Mouse (Mus musculus) testis, postnatal 14 days (tissue): ENCODE measurements around the gene Ms4a6d.
A peak's percentile ranks its signal among the peaks of the same experiment; 100 is the strongest.
"Not testable (repeated sequence)": the region's sequence is repeated elsewhere in the genome, so short reads cannot be mapped to it uniquely, and the experiment has no call there.

Source experiments
- DNase-seq: peaks from one replicate; pipeline ENCODE4 v3.0.0; 2021; ENCODE audit warnings: low spot score

Ms4a6d gene

DNA sequence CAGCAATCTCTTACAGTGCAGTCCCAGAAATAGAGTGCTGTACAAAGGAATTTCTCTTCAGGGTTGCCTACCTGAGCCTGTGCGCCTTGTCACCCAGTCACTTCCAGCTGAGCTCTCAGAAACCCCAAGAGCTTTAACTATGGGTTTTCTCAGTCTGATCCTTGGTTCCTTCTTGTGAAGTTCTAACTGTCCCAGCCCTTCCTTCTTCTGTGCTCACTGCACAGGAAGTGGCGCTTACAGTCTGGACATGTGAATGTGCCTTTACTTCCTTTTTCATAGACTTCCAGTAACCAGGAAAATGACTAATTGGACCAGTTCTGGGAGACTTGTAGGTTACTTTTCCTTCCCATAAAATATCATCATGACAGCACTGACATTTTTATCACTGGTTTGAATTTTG is at the start of gene Ms4a6d:
Gene Ms4a6d, minus strand, starts transcription at position 247 of the 400 bp plus-strand sequence.
- no peak for DNase-seq

DNA sequence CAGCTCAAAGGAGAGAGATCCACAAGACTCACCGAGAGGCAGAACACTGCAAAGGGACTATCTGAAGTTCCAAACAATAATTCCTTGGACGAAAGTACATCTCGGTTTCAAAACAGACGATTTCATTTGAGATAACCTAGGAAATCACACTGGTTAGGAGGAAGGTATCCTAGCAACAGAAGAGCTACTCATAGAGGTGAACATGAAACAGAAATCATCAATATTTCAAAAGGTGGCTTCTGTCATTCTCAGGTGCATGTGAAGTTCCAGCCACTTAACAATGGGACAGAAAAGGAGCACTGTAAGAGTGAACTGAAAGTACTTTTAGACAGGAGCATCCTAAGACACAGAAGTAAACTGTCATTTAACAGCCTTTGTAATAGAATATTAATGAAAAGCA is 44.9 kb upstream of the Ms4a6d start:
- no peak for DNase-seq

DNA sequence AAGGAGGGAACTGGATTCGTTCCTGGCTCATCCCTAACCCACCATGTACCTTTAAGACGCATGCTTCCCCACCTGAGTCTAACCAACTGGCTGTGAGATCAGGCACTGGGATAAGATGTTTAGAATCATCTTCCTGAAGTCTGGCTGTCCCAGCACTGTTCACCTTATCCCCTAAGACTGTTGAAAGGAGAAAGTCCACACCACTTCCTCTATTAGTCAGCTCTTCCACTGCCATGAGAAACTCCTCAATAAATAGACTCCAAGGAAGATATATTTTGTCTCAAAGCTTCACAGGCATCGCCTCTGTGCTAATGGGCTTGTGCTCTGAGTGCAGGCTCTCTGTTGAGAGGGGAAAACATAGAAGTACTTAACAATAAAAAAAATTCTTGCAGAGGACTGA is 41.5 kb upstream of the Ms4a6d start:
- no peak for DNase-seq

DNA sequence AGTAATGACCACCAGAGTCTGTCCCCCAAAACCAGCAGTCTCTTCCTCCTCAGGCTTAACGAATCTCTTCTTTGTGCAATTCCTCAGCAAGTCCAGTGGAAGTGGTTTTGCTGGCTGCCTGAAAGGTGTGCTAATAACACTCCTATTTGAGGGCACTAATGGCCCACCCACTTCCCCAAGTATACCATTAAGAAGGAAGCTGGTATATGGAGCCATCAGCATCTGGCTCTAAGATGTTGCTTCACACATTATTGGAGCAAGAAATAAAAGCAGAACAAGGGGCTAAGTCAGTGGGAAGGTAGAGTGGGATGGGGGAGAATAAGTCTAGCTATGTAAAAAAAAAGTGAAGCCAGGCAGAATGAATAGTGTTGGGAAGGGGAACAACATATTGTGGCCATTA is 36.1 kb upstream of the Ms4a6d start, which contains the start of gene Ms4a3:
Gene Ms4a3, minus strand, starts transcription at position 120 of the 400 bp plus-strand sequence.
- no peak for DNase-seq

DNA sequence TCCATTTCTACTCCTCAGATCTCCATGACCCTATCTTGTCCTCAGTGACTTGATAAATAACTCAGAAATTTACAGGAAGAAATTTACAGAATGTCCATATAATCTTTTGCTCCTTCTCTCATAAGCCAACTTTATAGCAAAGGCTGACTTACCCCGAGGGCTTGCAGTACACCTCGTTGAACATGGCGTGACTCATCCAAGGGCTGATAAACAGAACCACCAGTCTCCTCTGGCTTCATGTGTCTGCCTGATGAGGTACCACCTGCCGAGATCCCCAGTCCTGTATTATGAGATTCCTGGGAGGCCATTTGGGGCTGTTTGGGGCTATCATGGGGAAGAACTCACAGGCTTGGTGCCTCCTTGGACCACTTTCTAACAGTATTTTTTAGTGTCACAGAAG is 34.4 kb upstream of the Ms4a6d start:
- no peak for DNase-seq

DNA sequence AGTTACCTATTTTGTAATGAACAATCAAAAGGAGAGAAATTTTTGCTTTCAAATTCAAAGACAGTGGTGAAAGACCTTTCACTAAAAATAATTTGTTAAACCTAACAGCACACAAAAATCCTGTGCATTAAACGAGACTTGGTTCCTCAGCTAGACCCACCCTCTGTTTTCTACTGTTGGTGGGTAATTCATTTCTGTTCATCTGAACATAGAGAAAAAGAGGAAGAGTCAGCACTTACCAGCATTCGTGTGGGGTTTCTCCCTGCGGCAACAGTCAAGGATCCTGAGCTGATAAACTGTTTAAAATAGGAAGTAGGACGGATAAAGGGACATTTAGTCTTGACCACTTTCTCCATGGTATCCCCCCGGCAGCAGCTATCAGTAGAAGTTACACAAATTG is 30.9 kb upstream of the Ms4a6d start:
- DNase-seq: no peak

DNA sequence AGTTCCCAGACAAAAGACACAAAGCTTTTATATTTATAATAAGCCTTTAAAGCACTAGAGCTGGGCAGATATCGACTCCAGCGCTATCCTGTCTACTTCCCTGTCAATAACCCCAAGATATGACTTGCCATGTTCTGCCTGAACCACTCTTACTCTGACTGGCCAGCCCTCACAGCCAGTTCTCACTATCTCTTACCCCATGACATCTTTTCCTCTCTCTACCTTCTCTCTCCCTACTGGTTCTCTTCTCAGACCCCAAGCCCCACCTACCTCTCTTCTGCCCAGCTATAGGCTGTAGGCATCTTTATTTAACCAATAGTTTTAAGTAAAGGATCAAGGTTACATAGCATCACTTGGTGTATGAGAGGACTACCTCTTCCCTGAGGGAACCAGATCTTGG is 29.7 kb upstream of the Ms4a6d start:
- DNase-seq: no peak

DNA sequence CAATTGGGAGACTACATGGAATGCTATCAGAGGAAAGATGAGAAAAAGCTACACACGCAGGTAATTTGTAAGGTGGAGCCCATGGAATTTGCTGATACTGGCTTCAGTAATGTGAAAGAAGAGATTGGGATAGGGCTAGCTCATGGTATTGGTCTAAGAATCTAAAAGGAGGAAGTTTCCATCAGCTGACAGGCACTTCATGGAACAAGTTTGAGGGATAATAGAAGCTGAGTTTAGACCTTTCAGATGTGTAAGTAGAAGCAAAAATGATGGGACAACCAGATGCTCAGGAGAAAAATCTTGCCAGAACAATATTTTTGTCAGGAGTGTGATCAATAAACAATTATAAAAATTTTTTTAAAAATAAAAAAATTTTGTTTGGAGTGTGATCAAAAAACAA is 29.1 kb upstream of the Ms4a6d start:
- no peak for DNase-seq

DNA sequence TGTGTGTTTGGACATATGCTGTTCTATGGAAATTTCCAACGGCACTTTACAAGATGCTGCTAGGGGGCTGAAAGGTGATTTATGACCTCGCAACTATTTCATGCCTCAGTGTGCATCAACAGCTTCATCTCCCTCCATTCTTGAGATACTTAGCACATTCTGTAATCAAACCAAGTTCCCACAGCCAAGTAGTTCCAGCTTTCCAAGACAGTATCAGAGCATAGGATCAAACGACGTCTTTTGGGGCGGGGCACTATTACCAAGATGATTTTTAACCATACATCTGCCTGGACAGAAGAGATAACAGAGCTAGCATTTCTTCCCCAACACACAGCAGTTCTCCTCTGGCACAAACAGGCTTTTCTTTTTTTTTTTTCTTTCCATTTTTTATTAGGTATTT is 20.6 kb upstream of the Ms4a6d start:
- no peak for DNase-seq

DNA sequence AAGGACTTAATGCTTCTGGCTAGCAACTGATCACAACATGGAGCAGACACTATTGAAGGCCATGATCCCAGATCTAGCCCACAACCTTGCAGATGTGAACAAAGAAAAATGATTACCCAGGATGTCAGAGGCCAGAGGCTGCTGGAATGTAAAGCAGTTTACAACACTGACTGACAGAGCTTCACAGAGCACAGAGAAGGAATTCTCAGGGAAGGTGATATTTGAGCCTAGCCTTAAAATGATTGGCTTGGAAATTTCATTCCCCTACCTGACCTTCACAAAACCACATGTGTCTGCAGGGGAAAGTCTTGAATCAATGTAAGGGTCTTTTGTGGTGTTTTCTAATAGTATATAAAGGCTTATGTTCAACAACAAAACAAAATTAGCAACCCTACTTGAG is 20.2 kb upstream of the Ms4a6d start:
- no peak for DNase-seq

DNA sequence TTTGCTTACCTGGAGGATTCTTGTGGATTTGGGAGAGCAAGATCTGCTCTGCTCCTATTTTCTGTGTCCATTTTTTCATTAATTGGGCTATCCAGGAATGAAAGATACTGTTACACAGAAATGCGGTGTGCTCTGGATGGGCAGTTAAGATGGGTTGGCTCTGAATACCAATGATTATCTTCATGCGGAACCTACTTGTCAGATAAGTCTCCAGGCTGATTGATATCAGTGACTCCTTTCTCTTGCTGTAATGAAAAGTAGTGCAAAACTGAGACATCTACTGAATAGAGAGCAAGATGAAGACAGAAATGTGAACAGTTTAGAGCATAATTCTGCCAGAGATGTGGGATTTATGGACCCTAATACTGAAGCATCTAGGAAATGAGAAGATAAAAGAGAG is 18.9 kb upstream of the Ms4a6d start, which contains the start of gene Ms4a2:
Gene Ms4a2, minus strand, starts transcription at position 169 of the 400 bp plus-strand sequence.
- DNase-seq: no peak

DNA sequence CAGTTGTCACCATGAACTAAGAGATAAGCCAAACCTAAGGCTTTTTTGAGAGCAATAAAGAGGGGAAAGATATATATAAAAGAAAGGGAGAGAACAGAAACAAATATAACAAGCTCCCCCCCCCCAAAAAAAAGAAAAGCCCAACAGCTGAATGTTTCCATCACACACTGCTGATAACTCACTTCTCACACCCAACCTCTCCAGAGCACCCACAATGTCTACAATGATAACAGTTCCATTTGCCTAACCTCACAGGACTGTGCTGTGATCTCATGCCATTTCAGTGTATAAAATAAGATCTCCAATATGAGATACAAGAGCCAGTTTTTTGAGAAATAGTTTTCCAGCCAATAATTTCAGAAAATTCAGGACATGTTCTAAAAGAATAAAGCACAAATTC is 13.3 kb upstream of the Ms4a6d start:
- DNase-seq: no peak

DNA sequence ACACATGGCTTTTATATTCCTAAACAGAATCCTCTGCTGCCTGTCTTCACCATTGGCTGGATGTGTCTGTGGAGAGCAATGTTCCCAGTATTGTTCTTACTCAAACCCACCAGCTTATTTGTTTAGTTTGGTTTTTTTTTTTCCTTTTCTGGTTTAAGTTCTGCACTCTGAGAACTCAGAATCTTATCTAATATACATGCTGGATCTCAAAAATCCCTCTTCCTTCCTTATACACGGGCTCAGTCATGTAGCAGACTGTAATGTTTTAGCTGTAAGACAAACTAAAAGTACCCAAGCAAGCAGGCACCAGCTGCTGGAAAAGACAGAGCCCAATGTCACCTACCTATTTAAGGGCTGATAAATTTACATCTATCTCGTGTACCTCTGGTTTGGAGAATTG is 10.2 kb upstream of the Ms4a6d start:
- DNase-seq: no peak

DNA sequence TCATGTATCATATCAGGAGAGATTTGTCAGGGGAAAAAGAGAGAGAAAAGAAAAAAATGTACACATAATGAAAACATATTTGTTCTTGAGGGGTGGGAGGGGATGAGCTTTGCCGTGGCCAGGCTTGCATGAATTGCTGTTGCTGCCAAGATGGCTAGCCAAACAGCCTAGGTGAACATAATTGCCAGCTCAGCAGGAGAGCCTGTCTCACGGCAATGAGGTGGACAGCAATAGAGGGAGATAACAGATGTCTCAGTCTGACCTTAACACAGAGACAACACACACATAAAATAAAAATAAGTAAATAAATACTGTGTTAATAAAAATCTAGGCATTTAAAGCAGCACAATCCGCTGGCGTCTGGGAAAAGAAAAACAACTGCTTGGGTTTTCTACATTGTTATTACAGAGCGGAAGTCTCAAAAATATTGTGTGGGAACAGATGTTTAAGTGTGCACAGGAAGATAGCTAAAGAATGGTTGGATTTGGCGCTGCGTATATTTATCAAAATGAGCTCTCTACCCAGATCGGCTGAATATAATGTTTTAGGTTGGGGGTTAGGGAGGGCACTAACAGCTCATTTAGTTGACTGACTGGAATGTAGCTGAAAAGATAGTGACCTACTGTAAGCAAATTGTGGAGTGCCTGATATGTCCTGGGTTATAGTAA is 9.3 kb upstream of the Ms4a6d start:
- no peak for DNase-seq

DNA sequence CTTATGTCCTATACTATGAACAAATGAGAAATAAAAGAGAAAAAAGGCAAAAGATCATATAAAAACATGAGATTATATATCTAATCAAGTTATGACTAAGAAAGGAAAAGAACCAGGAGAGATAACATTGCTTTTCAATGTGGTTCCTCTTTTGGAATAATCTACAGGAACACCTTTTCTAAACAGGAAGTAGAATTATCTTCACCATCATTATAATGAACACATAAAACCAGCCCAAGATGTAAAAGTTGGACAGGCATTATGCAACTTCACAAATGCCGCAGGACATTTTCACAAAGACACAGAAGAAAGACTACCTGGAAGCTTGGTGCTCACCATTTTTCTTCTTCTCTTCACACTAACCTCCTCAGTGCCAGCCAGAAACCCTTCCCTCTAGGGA is 8.4 kb upstream of the Ms4a6d start:
- no peak for DNase-seq

DNA sequence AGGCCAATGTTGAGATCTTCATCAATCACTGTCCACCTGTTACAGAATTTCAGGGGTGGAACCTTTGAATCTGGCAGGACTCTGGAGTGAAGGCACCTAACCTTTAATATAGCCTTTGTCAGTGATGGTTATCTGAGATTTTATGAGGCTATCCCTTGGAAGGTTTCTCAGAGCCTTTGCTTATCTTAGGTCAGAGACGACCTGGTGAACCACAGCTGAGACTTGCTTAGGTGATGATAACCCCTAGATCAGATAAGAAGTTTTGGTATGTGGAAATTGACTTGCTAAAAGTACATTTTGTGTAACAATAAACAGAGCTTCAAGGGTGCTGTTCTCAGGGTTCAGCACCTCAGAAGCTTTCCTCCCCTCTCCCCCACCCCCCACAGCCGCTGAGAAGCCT is 7.6 kb upstream of the Ms4a6d start:
- DNase-seq: no peak

DNA sequence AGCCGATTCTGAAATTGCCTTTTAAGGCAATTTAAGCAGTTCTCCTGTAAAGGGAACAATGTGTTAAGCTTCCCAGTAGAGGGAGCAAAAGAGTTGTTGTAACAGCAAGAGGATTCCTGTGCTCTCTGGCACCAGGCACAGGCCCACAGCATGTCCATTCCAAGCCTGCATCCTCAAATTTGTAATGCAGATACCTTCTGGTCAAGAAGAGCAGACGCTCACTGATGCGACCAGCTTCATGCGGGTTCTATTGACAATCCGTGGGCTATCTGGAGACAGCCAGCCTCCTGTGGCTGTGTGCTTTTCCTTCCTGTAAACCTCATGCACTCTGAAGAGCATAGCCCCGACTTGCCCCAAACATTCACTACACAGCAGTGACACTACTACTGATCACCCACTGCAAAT is 6.9 kb upstream of the Ms4a6d start:
- peak; percentile 12 for DNase-seq

DNA sequence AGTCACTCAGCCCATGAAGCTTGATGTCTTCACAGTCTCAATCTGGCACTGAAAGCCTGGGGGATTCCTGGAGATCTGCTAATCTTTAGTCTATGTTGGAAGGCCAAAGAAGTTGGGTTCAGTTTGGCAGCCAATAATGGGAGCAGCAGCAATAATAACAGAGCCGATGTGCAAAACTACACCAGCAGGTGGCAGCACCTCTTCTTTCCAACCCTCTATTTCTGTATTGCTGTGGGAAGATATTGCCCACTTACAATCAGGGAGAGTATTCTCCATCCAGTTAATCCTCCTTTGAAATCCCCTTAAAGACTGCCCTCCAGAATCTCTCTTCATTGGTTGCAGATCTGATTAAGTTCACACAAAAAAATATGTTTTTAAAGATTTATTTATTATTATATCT is 3.5 kb upstream of the Ms4a6d start:
- no peak for DNase-seq

DNA sequence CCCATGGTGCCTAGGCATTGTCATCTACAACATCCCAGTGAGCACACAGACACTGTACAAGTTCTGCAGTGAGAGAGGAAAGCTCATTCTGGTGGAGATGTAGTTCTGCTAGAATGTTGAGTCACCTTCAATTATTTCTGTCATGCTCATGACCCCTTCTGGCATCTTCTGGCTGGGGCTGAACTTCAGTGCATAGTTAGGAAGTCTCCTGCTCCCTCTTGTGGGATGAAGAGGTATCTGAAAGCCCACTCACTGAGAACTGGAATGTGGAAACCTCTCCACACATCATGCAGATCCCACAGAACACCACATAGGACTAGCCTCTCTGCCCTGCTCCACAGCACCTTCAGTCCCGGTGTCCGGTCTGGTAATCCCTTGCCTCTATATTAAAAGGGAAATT is 2.6 kb downstream of the Ms4a6d start:
- no peak for DNase-seq

DNA sequence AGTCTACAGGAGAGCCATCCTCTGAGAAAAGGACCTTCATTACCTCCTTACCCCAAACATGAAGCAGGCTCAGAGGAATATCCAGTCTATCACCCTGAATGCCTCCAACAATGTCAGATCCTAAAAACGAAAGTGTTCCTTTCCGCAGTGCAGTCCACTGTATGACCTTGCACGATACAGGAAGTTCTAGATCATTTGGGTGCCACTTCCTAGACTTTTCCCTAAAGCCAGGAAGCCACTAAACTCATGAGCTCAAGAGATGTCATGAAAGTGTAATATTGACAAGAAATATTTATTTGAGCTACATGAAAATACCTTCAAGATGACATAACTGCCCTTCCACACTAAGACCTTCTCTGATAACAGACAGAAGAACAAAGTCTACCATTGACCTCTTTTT is 3.3 kb downstream of the Ms4a6d start:
- DNase-seq: no peak

DNA sequence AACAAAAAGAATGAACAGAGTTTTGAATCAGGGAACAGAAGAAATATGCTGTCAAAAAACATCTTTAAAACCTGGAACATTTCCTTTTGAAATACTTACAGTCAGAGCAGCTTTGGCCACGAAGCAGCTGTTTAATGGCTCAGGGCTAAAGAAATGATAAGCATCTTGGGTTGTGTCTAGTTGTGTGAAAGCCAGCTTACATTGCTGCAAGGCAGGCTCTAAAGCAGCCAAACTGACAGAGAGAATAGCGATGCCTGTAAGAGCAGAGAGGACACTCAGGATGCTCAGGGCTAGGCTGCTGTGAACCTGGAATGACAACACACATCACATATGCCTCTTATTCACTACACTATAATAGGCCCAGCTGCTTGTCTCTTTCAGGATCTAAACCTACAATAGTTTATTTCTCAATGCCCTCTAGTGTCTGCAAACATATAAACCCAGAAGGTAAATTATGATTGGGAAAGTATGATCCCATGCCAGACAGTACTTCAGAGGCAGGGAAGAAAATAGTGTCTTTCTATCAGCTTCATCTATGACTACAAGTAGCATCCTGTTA is 14.7 kb downstream of the Ms4a6d start:
- no peak for DNase-seq

DNA sequence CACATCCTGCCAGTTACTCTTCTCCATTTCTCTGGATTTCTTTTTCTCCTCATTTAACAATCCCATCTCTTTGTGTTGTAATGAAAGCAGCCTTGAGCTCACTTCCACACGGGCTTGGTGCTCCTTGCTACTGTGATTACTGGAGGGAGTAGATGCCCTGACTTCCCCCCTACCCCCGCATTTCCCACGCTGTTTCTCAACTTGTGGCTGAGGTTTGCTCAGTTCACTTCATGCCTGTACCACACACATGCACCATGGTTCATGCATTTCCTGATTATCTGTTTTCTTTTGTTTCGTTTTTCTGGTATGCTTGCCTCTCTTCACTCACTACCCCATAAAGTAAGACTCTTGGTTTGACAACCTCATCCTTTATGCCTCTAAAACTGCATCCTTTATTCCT is 15.4 kb downstream of the Ms4a6d start:
- DNase-seq: no peak

DNA sequence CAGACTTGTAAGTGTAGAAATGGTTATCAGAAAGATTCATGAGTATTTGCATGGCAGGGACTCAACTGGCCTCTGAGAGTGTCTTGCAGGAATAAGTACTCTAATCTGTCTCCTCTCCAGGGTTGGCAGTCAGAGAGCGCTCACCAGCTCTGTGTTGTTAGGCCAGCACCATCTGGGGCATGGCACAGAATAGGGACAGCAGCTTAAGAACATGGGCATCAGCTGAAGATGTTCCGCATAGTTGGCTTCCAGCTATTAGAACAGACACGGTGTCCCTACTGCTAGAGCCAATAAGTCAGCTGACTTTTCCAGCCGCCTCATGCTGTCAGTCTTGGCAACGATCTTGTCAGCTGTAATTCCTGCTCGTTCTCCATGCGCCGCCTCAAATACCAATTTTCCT is 29.7 kb downstream of the Ms4a6d start:
- DNase-seq: no peak

DNA sequence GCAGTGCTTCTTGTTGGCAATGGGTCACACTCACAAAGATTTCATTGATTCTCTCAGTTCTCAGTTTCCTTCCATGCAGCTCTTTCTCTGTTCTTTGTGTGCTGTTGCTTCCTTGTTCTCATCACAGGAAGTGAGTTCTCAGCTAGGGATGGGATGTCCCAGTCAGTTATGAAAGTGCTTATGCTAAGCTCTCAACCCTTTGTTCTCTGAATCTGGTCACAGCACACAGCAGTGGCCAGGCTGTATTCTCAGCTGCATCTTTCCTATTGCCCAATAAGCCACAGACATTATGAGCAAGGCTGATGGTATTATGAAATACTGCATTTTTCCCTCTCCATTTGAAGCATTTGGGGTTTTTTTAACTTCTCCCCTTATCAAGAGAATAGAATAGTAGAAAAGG is 45.1 kb downstream of the Ms4a6d start:
- not testable (repeated sequence) for DNase-seq
